Mouse (Mus musculus) cerebellum, adult 11-12 months (tissue): Measurements from ENCODE around the gene Cyp2ab1.
"Not testable (repeated sequence)": the region's sequence is repeated elsewhere in the genome, so short reads cannot be mapped to it uniquely, and the experiment has no call there.

Source experiments
- DNase-seq: peaks from one replicate; pipeline ENCODE4 v3.0.0; 2022

The Cyp2ab1 gene

GRCm38 (mm10) chr16:20325286-20325685, at the start of gene Cyp2ab1:
Gene Cyp2ab1, minus strand, starts transcription at chr16:20325404.
- no peak for DNase-seq

GRCm38 (mm10) chr16:20371731-20372130, 46.5 kb upstream of the Cyp2ab1 start:
- no peak for DNase-seq

- no peak for DNase-seq
Measured at GRCm38 (mm10) chr16:20368221-20368620, 43.0 kb upstream of the Cyp2ab1 start.

GRCm38 (mm10) chr16:20362121-20362520, 36.9 kb upstream of the Cyp2ab1 start:
- no peak for DNase-seq

GRCm38 (mm10) chr16:20361496-20361895, 36.3 kb upstream of the Cyp2ab1 start:
- DNase-seq, result not testable (repeated sequence)

DNA sequence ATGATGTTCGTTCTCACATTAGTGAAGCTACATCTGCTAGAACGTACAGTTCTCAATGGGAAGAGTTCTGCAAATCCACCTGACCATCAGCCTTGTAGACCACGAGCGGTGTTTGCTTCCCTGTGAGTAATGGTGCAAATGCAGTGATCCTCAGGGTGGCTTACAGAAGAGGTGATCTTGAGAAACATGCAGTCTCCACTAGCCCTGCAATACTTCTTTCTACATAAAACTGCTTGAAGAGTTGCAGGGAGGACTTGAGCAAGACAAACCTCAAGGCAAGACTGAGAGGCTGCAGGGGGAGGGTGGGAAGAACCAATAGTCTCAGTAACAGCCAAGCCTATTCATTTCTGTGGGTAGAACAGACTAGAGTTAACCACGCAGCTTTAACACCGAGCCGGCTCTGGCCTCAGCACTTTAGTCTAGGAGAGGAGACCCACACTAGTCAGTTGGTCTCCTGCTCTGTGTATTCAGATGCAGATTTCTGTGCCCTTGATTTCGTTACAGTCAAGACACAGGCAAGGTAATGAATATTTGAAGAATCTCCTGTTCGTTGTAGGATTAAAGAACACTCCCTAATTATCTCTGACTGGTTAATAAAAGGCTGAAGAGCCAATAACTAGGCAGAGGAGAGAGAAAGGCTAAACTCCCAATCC, 34.6 kb upstream of the Cyp2ab1 start:
- no peak for DNase-seq

GRCm38 (mm10) chr16:20357837-20358236, 32.6 kb upstream of the Cyp2ab1 start:
- DNase-seq, result no peak

DNA sequence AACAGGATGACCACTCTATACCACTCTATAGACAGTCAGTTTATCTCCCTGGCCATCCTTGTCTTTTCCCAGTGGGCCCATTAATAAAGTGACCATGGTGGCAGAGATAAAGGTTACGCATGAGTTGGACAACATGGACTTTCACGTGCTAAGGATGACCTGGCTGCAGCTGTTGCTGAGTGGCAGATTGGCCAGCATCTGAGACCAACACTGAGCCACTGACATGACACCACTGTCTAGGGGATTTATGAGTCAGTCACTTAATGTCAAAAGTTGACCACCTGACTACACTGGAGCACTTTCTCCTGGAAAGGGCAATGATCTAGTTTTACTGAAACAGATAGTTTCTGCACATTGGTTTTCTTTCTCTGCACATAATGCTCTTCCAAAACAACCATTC, 29.6 kb upstream of the Cyp2ab1 start:
- DNase-seq, result no peak

GRCm38 (mm10) chr16:20354011-20354410, 28.8 kb upstream of the Cyp2ab1 start:
- no peak for DNase-seq

GRCm38 (mm10) chr16:20345464-20345863, 20.3 kb upstream of the Cyp2ab1 start:
- DNase-seq, result no peak

GRCm38 (mm10) chr16:20338616-20339015, 13.4 kb upstream of the Cyp2ab1 start:
- no peak for DNase-seq

DNA sequence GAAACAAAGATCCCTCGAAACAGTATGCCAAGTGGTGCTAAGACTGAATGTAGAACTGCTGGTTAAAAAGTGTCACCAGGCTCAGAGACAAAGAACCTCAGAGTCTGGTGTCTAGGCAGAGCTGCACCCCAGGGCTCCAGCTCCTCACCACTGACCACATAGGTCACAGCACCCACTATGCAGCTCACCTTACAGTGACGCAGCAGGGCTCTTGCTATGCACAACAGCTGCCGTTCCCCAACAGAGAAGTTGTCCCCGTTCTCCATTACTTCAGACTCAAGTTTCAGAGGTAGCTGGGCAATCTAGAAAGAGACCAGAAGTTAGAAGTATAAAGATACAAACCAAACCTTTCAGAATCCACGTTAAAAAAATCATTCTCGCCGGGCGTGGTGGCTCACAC, 9.7 kb upstream of the Cyp2ab1 start:
- DNase-seq, result no peak

DNA sequence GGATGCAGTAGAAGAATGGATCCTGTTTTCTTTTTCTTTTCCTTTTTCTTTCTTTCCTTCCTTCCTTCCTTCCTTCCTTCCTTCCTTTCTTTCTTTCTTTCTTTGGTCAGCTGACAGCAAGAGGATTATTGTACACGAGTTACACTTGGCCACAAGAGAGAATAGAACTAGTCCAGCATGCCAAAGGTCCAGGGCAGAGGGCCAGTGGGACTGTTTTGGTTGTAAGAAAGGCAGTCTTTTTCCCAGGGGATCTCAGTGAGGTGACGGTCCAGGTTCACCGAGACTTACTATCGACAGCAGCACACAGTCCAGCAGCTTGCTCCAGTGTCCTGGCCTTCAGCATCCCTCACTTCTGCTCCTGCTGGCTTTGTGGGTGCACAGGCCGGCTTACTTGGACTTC, 3.1 kb upstream of the Cyp2ab1 start:
- DNase-seq, result no peak

- no peak for DNase-seq
Measured at GRCm38 (mm10) chr16:20323907-20324306, 1.3 kb downstream of the Cyp2ab1 start.

- no peak for DNase-seq
Measured at GRCm38 (mm10) chr16:20322274-20322673, 2.9 kb downstream of the Cyp2ab1 start.

- no peak for DNase-seq
Measured at GRCm38 (mm10) chr16:20316770-20317169, 8.4 kb downstream of the Cyp2ab1 start.

GRCm38 (mm10) chr16:20315266-20315665, 9.9 kb downstream of the Cyp2ab1 start:
- no peak for DNase-seq

- no peak for DNase-seq
Measured at GRCm38 (mm10) chr16:20312272-20312671, 12.9 kb downstream of the Cyp2ab1 start.

DNA sequence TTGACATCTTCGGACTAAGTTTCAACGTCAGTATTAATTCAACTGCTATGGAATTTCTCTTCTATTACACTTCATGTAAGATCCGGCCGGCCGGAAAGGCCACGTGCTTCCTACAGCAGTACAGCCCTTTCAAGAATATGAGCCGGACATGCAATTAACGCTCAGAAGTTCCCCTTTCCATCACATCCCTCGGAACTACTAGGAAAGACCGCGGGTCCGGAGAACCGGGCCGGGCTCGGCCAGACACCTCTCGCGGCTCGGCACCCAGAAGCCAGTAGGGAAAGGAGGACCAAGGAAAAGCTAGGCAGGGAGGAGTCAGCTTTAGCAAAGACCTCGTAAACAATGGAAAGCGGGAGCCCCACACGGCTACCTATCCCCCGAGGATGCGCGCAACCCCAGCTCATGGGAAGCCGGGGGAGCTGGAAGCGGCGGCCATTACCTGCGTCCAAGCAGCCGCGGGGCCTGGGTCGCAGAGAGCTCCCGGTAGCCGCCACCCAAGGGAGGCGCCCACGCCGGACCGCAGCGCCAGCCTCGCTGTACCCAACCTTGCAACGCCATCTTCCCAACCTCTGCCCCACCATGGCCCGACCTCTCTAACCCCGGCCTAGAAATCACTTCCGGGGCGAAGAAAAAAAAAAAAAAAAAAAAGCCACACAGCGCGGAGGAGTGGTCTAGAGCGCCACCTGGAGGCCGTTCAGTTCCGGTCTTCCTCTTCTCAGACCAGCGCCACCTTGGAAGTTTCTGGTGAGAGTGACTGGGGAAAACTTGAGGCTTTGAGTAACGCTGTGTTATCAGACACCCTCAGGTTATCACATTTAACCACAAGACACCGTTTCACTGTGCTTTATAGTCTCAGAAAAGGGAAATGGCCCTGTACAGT, 23.2 kb downstream of the Cyp2ab1 start, which contains the start of gene Parl:
Gene Parl (minus strand): TSS at position 618 of the 880 bp plus-strand sequence.
- DNase-seq, result peak; percentile 67

- DNase-seq, result no peak
Measured at GRCm38 (mm10) chr16:20300076-20300475, 25.1 kb downstream of the Cyp2ab1 start.

GRCm38 (mm10) chr16:20280238-20280637, 45.0 kb downstream of the Cyp2ab1 start:
- DNase-seq, result no peak

DNA sequence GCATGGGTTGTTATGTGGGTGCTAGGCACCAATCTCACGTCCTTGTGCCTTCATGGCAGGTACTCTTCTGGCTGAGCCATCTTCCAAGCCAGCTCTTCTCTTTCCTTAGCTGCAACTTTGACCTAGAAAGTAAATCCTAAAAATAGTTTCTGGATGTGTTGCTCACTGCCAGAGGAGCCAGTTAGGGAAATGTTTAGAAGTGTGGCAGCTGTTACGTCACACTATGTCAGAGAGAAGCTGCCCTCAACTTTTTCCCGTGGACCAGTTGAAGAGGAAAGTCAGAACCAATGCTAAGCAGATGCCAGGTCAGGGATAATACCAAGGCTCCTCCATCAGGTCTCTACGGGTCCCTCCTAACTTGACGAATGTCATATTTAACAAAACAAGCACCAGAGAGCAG, 45.8 kb downstream of the Cyp2ab1 start:
- DNase-seq, result no peak

- DNase-seq, result no peak
Measured at GRCm38 (mm10) chr16:20272994-20273393, 52.2 kb downstream of the Cyp2ab1 start.

GRCm38 (mm10) chr16:20271339-20271738, 53.9 kb downstream of the Cyp2ab1 start:
- no peak for DNase-seq
